Mouse (Mus musculus) hindbrain, embryonic 15.5 days (tissue): ENCODE data around the gene Ndufv3. TPM values are rescaled to one million over a fixed set of nuclear protein-coding genes. Genes with fewer than 3 reads are reported as not detected.
"Not testable (repeated sequence)": the region's sequence is repeated elsewhere in the genome, so short reads cannot be mapped to it uniquely, and the experiment has no call there.

ENCODE experiments used
- ATAC-seq: fragments of 200-750 bp; cut with Nextera tagmentation; 2 replicates; pipeline ENCODE4 v1.8.0; 2017; ENCODE audit warnings: low read depth, moderate number of reproducible peaks, moderate TSS enrichment; ENCODE audit not compliant: low FRiP score
- H3K27ac ChIP-seq: fragments of 300-500 bp; sonication (generic); replicated peaks from 2 replicates; pipeline ENCODE4 v1.5.1; 2015; ENCODE audit warnings: mild to moderate bottlenecking, inconsistent platforms
- H3K27me3 ChIP-seq: fragments of 300-500 bp; sonication (generic); 2 replicates; pipeline ENCODE4 v1.6.1; 2015; ENCODE audit warnings: control low read depth, inconsistent platforms
- H3K36me3 ChIP-seq: fragments of 300-500 bp; sonication (generic); 2 replicates; pipeline ENCODE4 v1.6.1; 2015; ENCODE audit warnings: control low read depth, inconsistent platforms
- H3K4me1 ChIP-seq: fragments of 300-500 bp; sonication (generic); replicated peaks from 2 replicates; pipeline ENCODE4 v1.6.1; 2015; ENCODE audit warnings: control low read depth, inconsistent platforms
- H3K4me2 ChIP-seq: fragments of 300-500 bp; sonication (generic); 2 replicates; pipeline ENCODE4 v1.6.1; 2015; ENCODE audit warnings: moderate library complexity, mild to moderate bottlenecking, inconsistent platforms
- H3K4me3 ChIP-seq: fragments of 300-500 bp; sonication (generic); 2 replicates; pipeline ENCODE4 v1.5.1; 2015; ENCODE audit warnings: mild to moderate bottlenecking, inconsistent platforms
- H3K9ac ChIP-seq: fragments of 300-500 bp; sonication (generic); 2 replicates; pipeline ENCODE4 v1.6.1; 2015; ENCODE audit warnings: inconsistent platforms
- H3K9me3 ChIP-seq: fragments of 300-500 bp; sonication (generic); 2 replicates; pipeline ENCODE4 v1.6.1; 2016; ENCODE audit warnings: control low read depth, inconsistent platforms
- WGBS: fragments of 180-500 bp; shearing (Covaris S2); methylation state at CpG from one replicate; pipeline ENCODE4 v1.1.7; 2015; 5-methylcytosine and 5-hydroxymethylcytosine counted together
- polyA plus RNA-seq: library from polyadenylated mRNA; unstranded; fragments of >200 nt; fragmentation: Nextera tagmentation; extraction: Ambion mirVana; gene quantifications from 2 replicates; pipeline ENCODE4 v1.2.1, GENCODE M21; 2015

Gene Ndufv3
- polyA plus RNA-seq, 1 experiment from 2014 or later, result 445 TPM

DNA sequence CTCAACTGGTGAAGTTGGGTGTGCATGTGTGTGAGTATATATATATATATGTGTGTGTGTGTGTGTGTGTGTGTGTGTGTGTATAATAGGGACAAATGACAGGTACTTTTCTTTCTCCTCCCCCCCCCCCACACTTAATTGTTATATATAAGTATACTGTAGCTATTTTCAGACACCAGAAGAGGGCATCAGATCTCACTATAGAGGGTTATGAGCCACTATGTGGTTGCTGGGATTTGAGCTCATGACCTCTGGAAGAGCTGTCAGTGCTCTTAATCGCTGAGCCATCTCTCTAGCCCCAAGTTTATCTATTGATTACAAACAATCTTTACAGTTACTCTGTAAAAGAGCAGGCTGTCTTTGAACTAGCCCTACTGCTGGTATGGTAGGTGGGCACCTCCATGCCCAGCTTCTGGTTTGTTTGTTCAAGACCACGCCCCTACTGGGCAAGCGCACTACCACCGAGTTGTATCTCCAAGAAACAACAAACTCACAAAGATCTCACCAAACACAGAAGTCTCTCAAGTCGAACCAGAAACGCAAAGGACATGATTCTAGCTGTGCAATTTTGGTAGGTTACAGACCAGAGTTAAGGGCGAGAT, 470 bp upstream of the Ndufv3 start:
- no peak overlapping the region for H3K9ac ChIP-seq
- H3K4me2 ChIP-seq, result peak overlapping the region; percentile 63
- peak; percentile 72 for ATAC-seq
- H3K36me3 ChIP-seq, result 0 out of 2 replicates have a peak, but pooled peaks cover 3% of the 10 kb centered on the region
- H3K27ac ChIP-seq, result peak overlapping the region; percentile 90
- peak overlapping the region; percentile 66 for H3K4me3 ChIP-seq
- no peaks in the 10 kb centered on the region for H3K9me3 ChIP-seq
- 4% methylated on average over 7 of the region's 7 CpGs for WGBS
- no peaks in the 10 kb centered on the region for H3K27me3 ChIP-seq
- peaks cover 44% of the 10 kb centered on the region for H3K4me1 ChIP-seq

DNA sequence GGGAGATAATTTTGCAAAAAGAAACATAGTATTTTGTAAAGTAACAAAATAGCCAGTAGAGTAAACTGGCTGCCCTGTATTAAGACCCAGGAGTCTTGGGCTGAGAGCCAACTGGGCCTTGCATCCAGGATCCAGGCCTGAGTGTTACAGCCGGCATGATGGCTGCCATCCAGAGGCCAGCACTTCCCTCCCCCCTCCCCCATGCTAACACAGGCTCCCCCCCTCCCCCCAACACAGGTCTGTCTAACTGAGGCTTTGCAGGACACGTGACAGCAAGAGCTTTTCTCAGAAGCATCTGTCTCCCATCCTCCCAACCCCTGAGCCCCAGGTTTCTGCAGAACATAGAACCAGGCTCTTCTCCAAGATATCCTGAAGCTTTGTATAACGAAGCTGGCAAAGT, 980 bp downstream of the Ndufv3 start:
- 0 out of 2 replicates have a peak, but pooled peaks cover 3% of the 10 kb centered on the region for H3K36me3 ChIP-seq
- H3K27ac ChIP-seq, result peak overlapping the region; percentile 90
- ATAC-seq, result no peak
- H3K4me1 ChIP-seq, result peaks cover 44% of the 10 kb centered on the region
- H3K4me3 ChIP-seq, result peak overlapping the region; percentile 66
- no peaks in the 10 kb centered on the region for H3K9me3 ChIP-seq
- no peaks in the 10 kb centered on the region for H3K27me3 ChIP-seq
- peak overlapping the region; percentile 63 for H3K4me2 ChIP-seq
- 10% methylated on average over 3 of the region's 3 CpGs for WGBS
- H3K9ac ChIP-seq, result peak overlapping the region; percentile 68; the same call in 1 of the 2 replicates

DNA sequence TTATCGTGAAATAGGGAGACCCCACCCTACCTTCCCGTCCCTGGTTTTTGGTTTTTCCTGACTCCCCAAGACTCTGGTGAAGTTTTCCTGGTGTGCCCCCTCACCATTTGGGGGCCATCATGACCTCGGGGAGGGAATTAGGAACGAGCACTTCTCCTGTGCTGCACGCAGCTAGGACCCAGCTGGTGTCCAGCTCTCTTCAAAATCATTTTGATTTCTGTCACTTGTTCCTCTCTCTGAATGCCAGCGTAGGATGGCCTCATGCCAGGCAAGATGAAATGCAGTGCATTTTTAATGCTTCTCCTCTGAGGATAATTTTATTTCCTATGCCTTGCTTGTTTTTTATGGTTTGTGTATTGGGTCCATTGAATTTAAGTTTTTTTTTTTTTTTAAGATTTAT, 2.0 kb downstream of the Ndufv3 start:
- Histone ChIP-seq H3K4me1 (peaks cover 44% of the 10 kb centered on the region), H3K4me3 (no peak overlapping the region), H3K27ac (peak overlapping the region; percentile 90), H3K36me3 (peaks cover 7% of the 10 kb centered on the region), H3K9ac (no peak overlapping the region), H3K4me2 (peak overlapping the region; percentile 63), H3K9me3 (no peaks in the 10 kb centered on the region), H3K27me3 (no peaks in the 10 kb centered on the region)
- WGBS, result 58% methylated on average over 6 of the region's 6 CpGs
- ATAC-seq, result no peak

DNA sequence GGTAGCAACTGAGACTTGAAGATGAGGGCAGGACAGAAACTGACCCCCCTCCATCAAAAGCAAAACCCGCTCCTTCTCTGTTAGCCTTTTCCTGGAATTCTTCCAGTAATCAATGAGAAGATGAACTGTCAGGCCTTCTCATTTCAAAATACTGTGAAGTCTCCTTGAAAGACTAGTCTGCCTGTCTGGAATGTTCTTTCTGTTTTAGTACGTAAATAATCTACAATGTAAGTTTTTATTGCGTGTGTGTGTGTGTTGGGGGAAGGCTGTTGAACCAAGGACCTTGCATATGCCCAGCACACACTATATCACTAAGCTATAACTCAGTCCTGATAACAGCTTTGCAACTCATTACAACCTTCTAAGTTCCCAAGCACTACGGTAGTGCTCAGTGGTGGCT, 5.2 kb downstream of the Ndufv3 start:
- H3K9ac ChIP-seq, result no peak overlapping the region
- H3K27me3 ChIP-seq, result no peaks in the 10 kb centered on the region
- H3K4me1 ChIP-seq, result peaks cover 33% of the 10 kb centered on the region
- no peak overlapping the region for H3K4me3 ChIP-seq
- H3K36me3 ChIP-seq, result peaks cover 24% of the 10 kb centered on the region
- no peaks in the 10 kb centered on the region for H3K9me3 ChIP-seq
- H3K27ac ChIP-seq, result no peak overlapping the region
- H3K4me2 ChIP-seq, result no peak overlapping the region
- ATAC-seq, result no peak
- WGBS, result 93% methylated on average over 4 of the region's 4 CpGs

DNA sequence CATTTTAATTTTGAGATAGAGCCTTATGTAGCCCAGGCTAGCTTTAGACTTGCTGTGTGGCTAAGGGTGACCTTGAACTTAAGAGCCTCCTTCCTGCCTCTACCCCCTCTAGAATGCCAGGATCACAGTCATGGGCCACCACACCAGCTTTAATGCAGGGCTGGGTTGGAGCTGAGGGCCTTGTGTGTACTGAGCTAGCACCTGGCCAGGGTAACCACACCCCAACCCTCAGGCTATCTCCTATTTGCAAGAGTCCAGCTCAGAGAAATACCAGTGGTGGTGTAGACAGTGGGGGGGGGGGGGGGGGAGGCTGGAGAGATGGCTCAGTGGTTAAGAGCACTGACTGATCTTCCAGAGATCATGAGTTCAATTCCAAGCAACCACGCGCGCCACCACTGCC, 5.9 kb downstream of the Ndufv3 start:
- 100% methylated on average over 3 of the region's 3 CpGs for WGBS
- no peak overlapping the region for H3K4me2 ChIP-seq
- H3K27me3 ChIP-seq, result no peaks in the 10 kb centered on the region
- H3K4me3 ChIP-seq, result no peak overlapping the region
- peaks cover 28% of the 10 kb centered on the region for H3K36me3 ChIP-seq
- no peak for ATAC-seq
- peaks cover 28% of the 10 kb centered on the region for H3K4me1 ChIP-seq
- H3K9ac ChIP-seq, result no peak overlapping the region
- no peaks in the 10 kb centered on the region for H3K9me3 ChIP-seq
- H3K27ac ChIP-seq, result no peak overlapping the region

DNA sequence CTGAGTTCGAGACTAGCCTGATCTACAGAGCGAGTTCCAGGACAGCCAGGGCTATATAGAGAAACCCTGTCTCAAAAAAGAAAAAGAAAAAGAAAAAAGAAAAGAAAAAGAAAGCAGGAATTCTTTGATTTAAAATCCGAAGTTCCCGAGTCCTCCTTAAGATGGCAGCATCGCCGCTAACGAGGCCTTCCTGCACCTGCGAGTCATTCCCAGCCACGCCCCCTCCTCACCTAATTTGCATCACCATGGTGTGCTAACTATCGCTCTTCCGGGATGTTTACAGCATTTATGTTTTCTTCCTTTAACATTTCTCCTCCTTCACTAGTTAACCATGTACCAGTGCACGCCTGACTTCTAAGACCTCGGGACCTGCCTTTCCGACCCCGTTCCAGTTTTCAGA, 9.4 kb downstream of the Ndufv3 start:
- H3K36me3 ChIP-seq, result peaks cover 37% of the 10 kb centered on the region
- H3K4me3 ChIP-seq, result no peak overlapping the region
- no peaks in the 10 kb centered on the region for H3K9me3 ChIP-seq
- no peak overlapping the region for H3K9ac ChIP-seq
- H3K4me1 ChIP-seq, result 0 out of 2 replicates have a peak, but pooled peaks cover 3% of the 10 kb centered on the region
- H3K27ac ChIP-seq, result no peak overlapping the region
- H3K4me2 ChIP-seq, result 0 out of 2 replicates have a peak overlapping the region, but pooled peaks have one; percentile 6
- ATAC-seq, result peak; percentile 49; the same call in 1 of the 2 replicates
- no peaks in the 10 kb centered on the region for H3K27me3 ChIP-seq
- WGBS, result 27% methylated on average over 15 of the region's 15 CpGs

DNA sequence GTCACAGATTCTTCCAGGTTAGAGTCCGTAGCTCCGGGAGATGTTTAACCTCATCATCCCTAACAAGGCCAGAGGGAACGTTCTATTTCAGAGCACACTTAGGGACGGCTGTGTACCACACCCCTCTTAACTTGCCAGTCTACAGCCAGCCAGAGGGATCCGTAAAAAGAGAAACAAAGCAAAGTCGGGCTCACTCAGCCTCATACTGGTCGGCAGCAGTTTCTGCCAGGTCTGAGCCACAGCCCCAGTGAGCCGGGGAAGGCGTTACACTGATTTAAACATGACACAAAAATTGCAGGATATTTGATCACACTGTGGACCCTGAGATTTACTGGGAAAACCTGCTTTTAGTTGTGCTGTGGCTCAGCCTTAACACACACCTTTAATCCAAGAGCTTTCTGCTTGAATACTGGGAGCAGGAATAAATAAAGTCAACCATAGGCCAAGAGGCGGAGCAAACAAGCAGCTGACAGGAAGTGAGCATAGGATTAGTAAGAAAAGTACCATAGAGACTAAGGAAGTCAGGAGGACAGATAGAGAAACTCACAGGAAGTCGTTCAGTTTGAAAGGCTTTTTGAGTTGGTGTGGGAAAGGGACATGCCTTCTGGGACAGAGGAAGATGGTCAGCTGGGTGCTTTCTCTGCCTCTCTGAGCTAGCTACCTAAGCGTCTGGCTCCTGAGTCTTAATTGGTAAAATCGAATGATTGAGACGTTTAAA, 11.7 kb downstream of the Ndufv3 start:
- peaks cover 16% of the 10 kb centered on the region for H3K4me1 ChIP-seq
- WGBS, result 88% methylated on average over 14 of the region's 14 CpGs
- no peak for ATAC-seq
- no peak overlapping the region for H3K4me3 ChIP-seq
- no peak overlapping the region for H3K4me2 ChIP-seq
- H3K27me3 ChIP-seq, result no peaks in the 10 kb centered on the region
- H3K9ac ChIP-seq, result no peak overlapping the region
- H3K36me3 ChIP-seq, result peaks cover 36% of the 10 kb centered on the region
- H3K9me3 ChIP-seq, result no peaks in the 10 kb centered on the region
- no peak overlapping the region for H3K27ac ChIP-seq

DNA sequence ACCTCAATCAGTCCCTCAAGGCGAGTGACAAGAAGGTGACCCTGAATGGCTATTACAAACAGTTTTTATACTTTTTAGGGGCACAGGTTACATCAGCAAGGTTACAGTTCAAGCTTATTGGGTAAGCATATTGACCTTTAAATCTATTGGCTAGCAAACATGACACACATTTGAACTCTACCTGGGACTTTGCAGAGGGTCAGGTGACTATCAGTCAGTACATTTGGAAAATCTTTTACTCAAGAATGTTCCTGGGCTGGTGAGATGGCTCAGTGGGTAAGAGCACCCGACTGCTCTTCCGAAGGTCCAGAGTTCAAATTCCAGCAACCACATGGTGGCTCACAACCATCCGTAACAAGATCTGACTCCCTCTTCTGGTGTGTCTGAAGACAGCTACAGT, 12.4 kb downstream of the Ndufv3 start:
- WGBS, result 93% methylated on average over 4 of the region's 4 CpGs
- not testable (repeated sequence) for H3K9me3 ChIP-seq, ATAC-seq, H3K27me3 ChIP-seq, H3K9ac ChIP-seq, H3K27ac ChIP-seq, H3K4me3 ChIP-seq, H3K4me2 ChIP-seq
- peaks cover 28% of the 10 kb centered on the region; the same call in 1 of the 2 replicates for H3K36me3 ChIP-seq
- H3K4me1 ChIP-seq, result peaks cover 16% of the 10 kb centered on the region

DNA sequence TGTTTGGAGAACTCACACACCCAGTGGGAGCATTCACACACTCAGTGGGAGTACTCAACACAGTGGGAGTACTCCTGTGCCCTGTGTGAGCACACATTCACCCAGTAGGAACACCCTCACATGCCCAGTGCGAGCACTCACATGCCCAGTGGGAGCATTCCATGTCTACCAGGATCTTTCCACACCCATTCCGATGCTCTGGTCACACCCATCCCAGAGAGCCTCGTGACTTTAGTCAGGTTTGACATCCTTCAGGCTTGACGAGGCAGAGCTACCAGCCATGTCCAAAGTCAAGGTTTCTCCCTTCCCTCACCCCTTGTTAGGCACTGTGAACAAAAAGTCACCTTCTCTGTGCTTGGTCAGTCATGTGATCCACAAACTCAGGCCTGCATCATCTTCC, 15.4 kb downstream of the Ndufv3 start:
- Histone ChIP-seq H3K4me1 (peaks cover 16% of the 10 kb centered on the region), H3K4me2 (no peak overlapping the region), H3K36me3 (peaks cover 15% of the 10 kb centered on the region; the same call in 1 of the 2 replicates), H3K27me3 (no peaks in the 10 kb centered on the region), H3K9me3 (no peaks in the 10 kb centered on the region), H3K4me3 (no peak overlapping the region), H3K9ac (no peak overlapping the region), H3K27ac (peak overlapping the region; percentile 89)
- 53% methylated on average over 4 of the region's 4 CpGs for WGBS
- ATAC-seq, result peak; percentile 36

DNA sequence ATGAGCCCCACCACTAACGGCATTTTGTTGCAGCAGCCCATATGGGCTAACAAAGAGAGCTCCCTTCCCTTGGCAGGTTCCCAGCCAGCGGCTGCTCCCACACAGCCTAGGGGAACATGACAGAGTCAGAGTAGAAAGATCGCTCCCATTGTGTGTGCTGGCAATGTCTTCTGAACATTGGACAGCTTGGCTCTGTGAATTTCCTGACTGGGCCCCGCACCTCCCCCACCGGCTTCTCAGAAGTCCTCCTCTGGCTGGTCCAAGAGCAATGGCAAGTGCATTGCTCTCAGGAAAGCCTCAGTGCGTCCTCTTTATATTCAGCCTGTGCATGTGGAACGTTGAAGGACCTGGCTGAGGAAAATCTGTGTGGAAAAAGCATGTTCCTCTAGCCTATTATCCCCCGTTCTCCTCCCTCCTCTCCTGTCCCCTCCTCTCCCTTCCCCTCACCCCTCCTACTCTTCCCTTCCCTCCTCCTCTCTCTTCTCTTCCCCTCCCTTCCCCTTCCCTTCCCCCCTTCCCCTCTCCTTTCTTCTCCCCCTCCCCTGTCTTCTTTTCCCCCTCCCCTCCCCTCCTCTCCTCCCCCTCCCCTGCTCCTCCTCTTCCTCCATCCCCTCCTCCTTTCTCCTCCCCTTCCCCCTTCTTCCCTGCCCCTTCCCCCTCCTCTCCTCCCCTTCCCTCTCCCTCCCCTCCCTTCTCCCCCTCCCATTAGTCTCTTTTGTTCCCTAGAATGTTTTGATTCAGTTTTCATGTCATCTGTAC, 16.1 kb downstream of the Ndufv3 start:
- H3K9ac ChIP-seq, result no peak overlapping the region
- H3K36me3 ChIP-seq, result peaks cover 9% of the 10 kb centered on the region; the same call in 1 of the 2 replicates
- no peak overlapping the region for H3K4me3 ChIP-seq
- H3K27ac ChIP-seq, result peak overlapping the region; percentile 89
- ATAC-seq, result peak; percentile 92
- no peaks in the 10 kb centered on the region for H3K27me3 ChIP-seq
- H3K9me3 ChIP-seq, result no peaks in the 10 kb centered on the region
- peak overlapping the region; percentile 11 for H3K4me2 ChIP-seq
- WGBS, result 14% methylated on average over 8 of the region's 8 CpGs
- peaks cover 16% of the 10 kb centered on the region for H3K4me1 ChIP-seq

DNA sequence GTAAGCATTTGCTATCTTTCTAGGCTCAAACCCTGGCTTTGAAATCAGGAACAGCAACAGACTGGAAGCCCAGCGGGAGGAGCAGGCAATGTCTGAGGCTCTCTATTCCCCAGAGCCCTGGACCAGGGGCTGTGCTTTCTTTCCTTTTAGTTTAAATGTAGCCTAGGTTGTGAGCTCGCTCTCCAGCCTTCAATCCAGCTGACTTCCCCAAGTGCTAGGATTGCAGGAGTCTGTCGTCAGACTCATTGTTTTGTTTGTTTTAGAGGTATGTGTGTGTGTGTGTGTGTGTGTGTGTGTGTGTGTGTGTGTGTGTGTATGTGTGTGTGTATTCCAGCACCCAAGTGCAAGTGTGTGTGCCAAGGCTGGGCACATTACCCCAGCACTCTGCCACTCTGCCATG, 20.2 kb downstream of the Ndufv3 start:
- Histone ChIP-seq H3K27ac (peak overlapping the region; percentile 57; the same call in 1 of the 2 replicates), H3K4me3 (no peak overlapping the region), H3K9ac (no peak overlapping the region), H3K4me1 (peaks cover 26% of the 10 kb centered on the region), H3K36me3 (no peaks in the 10 kb centered on the region), H3K9me3 (no peaks in the 10 kb centered on the region), H3K27me3 (no peaks in the 10 kb centered on the region), H3K4me2 (no peak overlapping the region)
- ATAC-seq, result no peak
- 56% methylated on average over 3 of the region's 3 CpGs for WGBS
